Mouse (Mus musculus) limb, embryonic 10.5 days (tissue): ENCODE measurements around the gene Rmdn2. TPM values are rescaled to one million over a fixed set of nuclear protein-coding genes. Genes with fewer than 3 reads are reported as not detected.
A peak's percentile ranks its signal among the peaks of the same experiment; 100 is the strongest.

Experiments
- DNase-seq: peaks from one replicate; pipeline ENCODE4 v3.0.0-alpha.2; 2017; ENCODE audit warnings: low spot score
- H3K27ac ChIP-seq: fragments of 300-500 bp; sonication (generic); 2 replicates; pipeline ENCODE4 v1.5.1; 2016; ENCODE audit warnings: mild to moderate bottlenecking
- H3K27me3 ChIP-seq: fragments of 300-500 bp; sonication (generic); 2 replicates; pipeline ENCODE4 v1.6.1; 2016; ENCODE audit warnings: low read depth, mild to moderate bottlenecking; ENCODE audit not compliant: poor library complexity, severe bottlenecking
- H3K36me3 ChIP-seq: fragments of 300-500 bp; sonication (generic); 2 replicates; pipeline ENCODE4 v1.6.1; 2016; ENCODE audit warnings: mild to moderate bottlenecking, moderate library complexity
- H3K4me1 ChIP-seq: fragments of 300-500 bp; sonication (generic); 2 replicates; pipeline ENCODE4 v1.6.1; 2016
- H3K4me3 ChIP-seq: fragments of 300-500 bp; sonication (generic); 2 replicates; pipeline ENCODE4 v1.5.1; 2016; ENCODE audit warnings: mild to moderate bottlenecking, moderate library complexity
- H3K9me3 ChIP-seq: fragments of 300-500 bp; sonication (generic); replicated peaks from 2 replicates; pipeline ENCODE4 v1.6.1; 2016; ENCODE audit warnings: mild to moderate bottlenecking
- WGBS: fragments of 180-500 bp; shearing (Covaris S2); methylation state at CpG from one replicate; pipeline ENCODE4 v1.1.7; 2016; 5-methylcytosine and 5-hydroxymethylcytosine counted together
- polyA plus RNA-seq: library from polyadenylated mRNA; unstranded; fragments of >200 nt; fragmentation: Nextera tagmentation; extraction: Ambion mirVana; gene quantifications from 2 replicates; pipeline ENCODE4 v1.2.1, GENCODE M21; 2016

Gene Rmdn2
- polyA plus RNA-seq, 1 experiment from 2014 or later = 10.0 TPM

- WGBS = 43% methylated on average over 8 of the region's 8 CpGs
- no peak for DNase-seq
- Histone ChIP-seq H3K4me1 (peaks cover 10% of the 10 kb centered on the region; the same call in 1 of the 2 replicates), H3K36me3 (no peaks in the 10 kb centered on the region), H3K4me3 (no peak overlapping the region), H3K9me3 (no peaks in the 10 kb centered on the region), H3K27ac (no peak overlapping the region), H3K27me3 (no peaks in the 10 kb centered on the region)
Measured at GRCm38 (mm10) chr17:79598596-79599577, 12.8 kb upstream of the Rmdn2 start.

DNA sequence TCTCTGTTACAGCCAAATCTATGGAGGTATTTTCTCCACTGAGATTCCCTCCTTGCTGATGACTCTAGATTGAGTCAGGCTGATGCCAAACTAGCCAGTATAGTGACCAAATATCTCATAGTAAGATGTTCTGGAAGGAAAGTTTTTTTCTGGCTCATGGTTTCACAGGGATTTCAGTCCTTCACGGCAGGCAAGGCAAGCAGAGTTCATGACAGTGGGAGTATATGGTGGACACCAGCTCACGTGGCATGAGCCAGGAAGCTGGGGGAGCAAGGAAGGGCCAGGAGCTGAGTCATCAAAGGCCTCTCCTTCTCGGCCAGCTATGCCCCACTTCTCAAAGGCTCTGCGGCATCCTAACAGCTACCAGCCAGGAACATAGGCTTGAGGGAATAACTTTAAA, 11.6 kb upstream of the Rmdn2 start:
- H3K27ac ChIP-seq = no peak overlapping the region
- DNase-seq = no peak
- no peaks in the 10 kb centered on the region for H3K9me3 ChIP-seq
- 62% methylated on average over 4 of the region's 4 CpGs for WGBS
- peaks cover 10% of the 10 kb centered on the region; the same call in 1 of the 2 replicates for H3K4me1 ChIP-seq
- no peaks in the 10 kb centered on the region for H3K36me3 ChIP-seq
- H3K4me3 ChIP-seq = no peak overlapping the region
- H3K27me3 ChIP-seq = no peaks in the 10 kb centered on the region

DNA sequence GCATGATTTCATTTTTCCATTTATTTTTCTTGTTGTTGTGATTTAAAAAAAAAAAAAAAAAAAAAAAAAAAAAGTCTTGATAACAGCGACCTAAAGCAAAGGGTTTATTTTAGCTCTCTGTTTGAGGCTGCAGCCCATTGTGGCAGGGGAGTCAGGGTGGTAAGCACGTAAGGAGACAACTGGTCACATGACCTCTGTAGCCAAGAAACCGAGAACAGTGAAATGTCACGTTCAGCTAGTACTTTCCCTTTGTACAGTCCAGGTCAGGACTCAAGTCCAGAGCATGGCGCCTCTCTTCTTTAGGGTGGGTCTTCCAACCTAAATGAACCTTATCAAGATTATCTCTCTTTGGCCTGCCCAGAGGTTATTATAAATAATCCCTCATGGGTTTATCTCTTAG, 9.3 kb upstream of the Rmdn2 start:
- no peak for DNase-seq
- peaks cover 10% of the 10 kb centered on the region; the same call in 1 of the 2 replicates for H3K4me1 ChIP-seq
- H3K27ac ChIP-seq = no peak overlapping the region
- H3K4me3 ChIP-seq = no peak overlapping the region
- H3K36me3 ChIP-seq = no peaks in the 10 kb centered on the region
- no peaks in the 10 kb centered on the region for H3K9me3 ChIP-seq
- WGBS = 79% methylated on average over 5 of the region's 5 CpGs
- H3K27me3 ChIP-seq = no peaks in the 10 kb centered on the region

DNA sequence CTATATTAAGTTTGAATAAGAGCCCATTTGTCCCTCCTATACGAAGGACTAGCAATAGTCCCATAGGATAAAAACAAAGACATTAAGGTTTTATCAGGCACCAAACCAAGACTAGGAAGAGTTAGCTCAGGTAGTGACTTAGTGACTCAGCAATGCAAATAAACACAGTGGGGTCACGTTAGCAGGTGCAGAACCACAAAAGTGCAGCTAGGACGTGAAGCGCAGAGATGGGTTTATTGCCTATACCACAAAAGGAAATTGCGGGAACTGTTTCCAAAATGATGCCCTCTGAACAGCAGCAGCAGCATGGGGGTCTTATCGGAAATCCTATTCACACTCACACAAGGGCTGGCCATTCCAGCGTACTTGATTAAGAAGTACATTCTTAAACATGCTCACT, 8.2 kb upstream of the Rmdn2 start:
- Histone ChIP-seq H3K4me1 (peaks cover 10% of the 10 kb centered on the region; the same call in 1 of the 2 replicates), H3K36me3 (no peaks in the 10 kb centered on the region), H3K27me3 (no peaks in the 10 kb centered on the region), H3K4me3 (no peak overlapping the region), H3K27ac (no peak overlapping the region), H3K9me3 (no peaks in the 10 kb centered on the region)
- DNase-seq = no peak
- WGBS = 81% methylated on average over 7 of the region's 7 CpGs

GRCm38 (mm10) chr17:79605794-79606193, 5.9 kb upstream of the Rmdn2 start:
- Histone ChIP-seq H3K27me3 (no peaks in the 10 kb centered on the region), H3K4me3 (no peak overlapping the region), H3K9me3 (no peaks in the 10 kb centered on the region), H3K36me3 (no peaks in the 10 kb centered on the region), H3K27ac (no peak overlapping the region), H3K4me1 (no peaks in the 10 kb centered on the region)
- DNase-seq = no peak
- 79% methylated on average over 2 of the region's 2 CpGs for WGBS

- DNase-seq = no peak
- Histone ChIP-seq H3K4me3 (no peak overlapping the region), H3K27me3 (no peaks in the 10 kb centered on the region), H3K36me3 (no peaks in the 10 kb centered on the region), H3K4me1 (peaks cover 2% of the 10 kb centered on the region), H3K27ac (no peak overlapping the region), H3K9me3 (no peaks in the 10 kb centered on the region)
- 93% methylated on average over 1 of the region's 1 CpGs for WGBS
Measured at GRCm38 (mm10) chr17:79609697-79610096, 2.0 kb upstream of the Rmdn2 start.

- no peak for DNase-seq
- no peaks in the 10 kb centered on the region for H3K27me3 ChIP-seq
- peaks cover 8% of the 10 kb centered on the region for H3K4me1 ChIP-seq
- H3K4me3 ChIP-seq = no peak overlapping the region
- H3K36me3 ChIP-seq = no peaks in the 10 kb centered on the region
- H3K9me3 ChIP-seq = no peaks in the 10 kb centered on the region
- WGBS = 85% methylated on average over 9 of the region's 9 CpGs
- H3K27ac ChIP-seq = no peak overlapping the region
Measured at GRCm38 (mm10) chr17:79610163-79610755, 1.4 kb upstream of the Rmdn2 start.

DNA sequence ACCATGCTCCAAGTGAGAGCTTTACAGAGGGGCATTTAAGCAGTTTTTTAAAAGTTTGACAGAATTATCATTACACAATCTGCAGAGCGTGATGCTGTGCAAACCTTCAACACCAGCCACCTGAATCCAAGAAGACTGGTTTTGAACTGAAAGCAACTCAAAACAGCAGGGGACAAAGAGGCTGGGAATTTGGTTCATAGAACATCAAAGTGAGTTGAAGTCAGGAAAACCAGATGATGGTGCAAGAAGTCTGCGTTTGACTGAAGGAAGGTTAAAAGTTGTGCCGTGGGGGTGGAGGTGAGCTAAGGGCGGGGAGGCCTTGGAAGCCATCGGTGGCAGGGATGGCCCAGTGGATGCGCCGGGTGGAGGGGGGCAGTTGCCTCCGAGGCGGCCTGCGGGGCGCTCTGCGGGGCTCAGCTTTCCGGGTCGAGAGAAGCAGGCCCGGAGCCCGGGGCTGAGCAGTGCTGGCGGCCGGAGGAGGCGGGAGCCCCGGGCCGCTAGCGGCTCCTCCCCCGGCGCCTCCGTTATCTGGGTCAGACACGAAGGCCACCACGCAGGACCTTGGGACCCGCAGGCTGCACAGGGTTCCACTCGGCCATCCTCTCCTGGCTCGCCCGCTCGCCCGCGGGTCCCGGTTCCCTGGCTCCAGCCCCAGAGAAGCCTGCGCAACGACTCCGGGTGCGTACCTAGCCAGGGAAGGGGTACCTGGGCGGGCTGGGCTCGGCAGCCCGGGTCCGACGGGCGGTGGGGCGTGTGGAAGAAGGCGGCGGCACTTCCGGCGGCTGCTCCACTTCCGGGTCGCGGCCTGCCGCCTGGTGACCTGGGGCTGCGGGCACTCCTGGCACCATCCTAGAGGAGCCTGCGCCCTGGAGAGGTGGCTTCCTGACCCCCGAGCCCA, 3.3 kb downstream of the Rmdn2 start:
- Histone ChIP-seq H3K4me3 (peak overlapping the region; percentile 88), H3K27ac (peak overlapping the region; percentile 98), H3K36me3 (no peaks in the 10 kb centered on the region), H3K27me3 (no peaks in the 10 kb centered on the region), H3K4me1 (peaks cover 10% of the 10 kb centered on the region), H3K9me3 (no peaks in the 10 kb centered on the region)
- peak; percentile 86 for DNase-seq
- 2% methylated on average over 57 of the region's 57 CpGs for WGBS

DNA sequence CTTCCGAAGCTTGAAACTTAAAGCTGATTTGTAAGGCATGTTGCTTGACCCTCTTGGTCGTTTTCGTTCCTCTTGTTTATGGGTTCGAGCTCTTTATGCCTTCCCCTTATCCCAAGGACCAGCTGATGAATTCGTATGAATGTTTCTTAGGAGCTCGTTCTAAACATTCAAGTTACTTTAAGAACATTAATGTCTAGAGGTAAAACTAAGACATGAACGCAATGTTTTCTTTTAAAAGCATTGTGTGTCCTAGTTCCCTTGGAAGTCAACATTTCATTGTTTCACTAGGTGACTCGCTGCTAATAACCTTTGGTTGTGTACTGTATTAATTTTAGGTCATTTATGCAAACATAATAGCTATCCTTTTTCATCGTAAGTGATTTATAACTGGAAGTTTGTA, 4.2 kb downstream of the Rmdn2 start:
- H3K9me3 ChIP-seq = no peaks in the 10 kb centered on the region
- peak overlapping the region; percentile 88 for H3K4me3 ChIP-seq
- H3K27ac ChIP-seq = peak overlapping the region; percentile 98
- H3K36me3 ChIP-seq = no peaks in the 10 kb centered on the region
- DNase-seq = no peak
- H3K27me3 ChIP-seq = no peaks in the 10 kb centered on the region
- peaks cover 10% of the 10 kb centered on the region for H3K4me1 ChIP-seq
- WGBS = 89% methylated on average over 9 of the region's 9 CpGs

DNA sequence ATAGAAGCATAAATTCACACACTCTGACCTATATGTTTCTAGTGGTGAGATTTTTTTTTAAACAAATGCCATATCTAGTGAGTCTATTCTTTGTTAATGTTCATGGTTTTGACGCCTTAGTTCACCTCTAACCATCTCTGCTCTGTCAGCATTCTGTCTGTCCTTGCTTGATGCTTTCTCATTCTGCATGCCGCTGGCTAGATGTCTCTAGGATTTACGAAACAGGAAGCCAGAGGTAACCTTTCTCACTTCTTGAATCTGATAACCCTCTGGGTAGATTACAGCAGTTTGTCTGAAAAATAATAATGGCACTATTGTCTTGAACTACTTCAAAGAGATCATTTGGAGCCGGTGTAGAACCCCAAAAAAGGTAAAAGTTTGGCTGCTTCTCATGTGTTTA, 5.0 kb downstream of the Rmdn2 start:
- H3K4me3 ChIP-seq = no peak overlapping the region
- WGBS = 88% methylated on average over 4 of the region's 4 CpGs

GRCm38 (mm10) chr17:79618455-79618854, 6.8 kb downstream of the Rmdn2 start:
- Histone ChIP-seq H3K4me3 (no peak overlapping the region), H3K4me1 (peaks cover 10% of the 10 kb centered on the region), H3K27ac (no peak overlapping the region), H3K27me3 (no peaks in the 10 kb centered on the region), H3K36me3 (no peaks in the 10 kb centered on the region), H3K9me3 (no peaks in the 10 kb centered on the region)
- DNase-seq = no peak
- WGBS = 96% methylated on average over 10 of the region's 10 CpGs

More for the DNA sequence above, 5.0 kb downstream of the Rmdn2 start:
- H3K27ac ChIP-seq = no peak overlapping the region
- DNase-seq = no peak
- no peaks in the 10 kb centered on the region for H3K9me3 ChIP-seq
- H3K36me3 ChIP-seq = no peaks in the 10 kb centered on the region
- no peaks in the 10 kb centered on the region for H3K27me3 ChIP-seq
- H3K4me1 ChIP-seq = peaks cover 10% of the 10 kb centered on the region

DNA sequence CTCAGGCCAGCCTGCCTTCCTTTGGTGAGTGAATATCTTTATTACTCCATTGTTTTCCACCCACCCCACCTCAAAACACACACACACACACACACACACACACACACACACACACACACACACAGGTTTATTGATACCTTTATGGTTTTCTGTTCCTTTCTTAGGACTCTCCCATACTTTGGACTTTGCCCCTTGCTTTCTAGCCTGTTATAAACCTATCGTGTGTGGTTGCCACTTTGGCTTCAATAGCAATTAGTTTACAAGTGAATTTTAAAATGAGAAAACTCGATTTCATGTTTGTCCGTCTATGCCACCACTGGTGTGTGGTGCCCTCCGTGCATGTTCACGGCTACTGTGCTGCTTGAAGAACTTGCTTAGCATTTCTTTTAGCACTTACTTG, 7.3 kb downstream of the Rmdn2 start:
- Histone ChIP-seq H3K4me3 (no peak overlapping the region), H3K36me3 (no peaks in the 10 kb centered on the region), H3K9me3 (no peaks in the 10 kb centered on the region), H3K27ac (no peak overlapping the region), H3K27me3 (no peaks in the 10 kb centered on the region), H3K4me1 (peaks cover 10% of the 10 kb centered on the region)
- 91% methylated on average over 5 of the region's 5 CpGs for WGBS
- DNase-seq = no peak
